Mouse (Mus musculus) hindbrain, postnatal 0 days (tissue): ENCODE measurements around the gene Kcnk13. TPM values are rescaled to one million over a fixed set of nuclear protein-coding genes. Genes with fewer than 3 reads are reported as not detected.

Experiments
- ATAC-seq: fragments of 200-750 bp; cut with Nextera tagmentation; 2 replicates; pipeline ENCODE4 v1.8.0; 2017; ENCODE audit warnings: mild to moderate bottlenecking, moderate TSS enrichment, moderate library complexity
- DNase-seq: peaks from one replicate; pipeline ENCODE4 v3.0.0-alpha.2; 2015; ENCODE audit warnings: low spot score
- H3K27ac ChIP-seq: fragments of 300-500 bp; sonication (generic); 2 replicates; pipeline ENCODE4 v1.5.1; 2014; ENCODE audit warnings: mild to moderate bottlenecking
- H3K27me3 ChIP-seq: fragments of 300-500 bp; sonication (generic); 2 replicates; pipeline ENCODE4 v1.6.1; 2014; ENCODE audit warnings: low read length, mixed read lengths; ENCODE audit not compliant: insufficient read depth
- H3K36me3 ChIP-seq: fragments of 300-500 bp; sonication (generic); 2 replicates; pipeline ENCODE4 v1.6.1; 2014; ENCODE audit warnings: low read length, mixed read lengths; ENCODE audit not compliant: insufficient read depth
- H3K4me1 ChIP-seq: fragments of 300-500 bp; sonication (generic); 2 replicates; pipeline ENCODE4 v1.6.1; 2014; ENCODE audit warnings: antibody characterized with exemption, low read length, mixed read lengths; ENCODE audit not compliant: insufficient read depth
- H3K4me2 ChIP-seq: fragments of 300-500 bp; sonication (generic); 2 replicates; pipeline ENCODE4 v1.6.1; 2014; ENCODE audit warnings: low read depth, mild to moderate bottlenecking, low read length, moderate library complexity, mixed read lengths
- H3K4me3 ChIP-seq: fragments of 300-500 bp; sonication (generic); 2 replicates; pipeline ENCODE4 v1.5.1; 2014; ENCODE audit warnings: low read length
- H3K9ac ChIP-seq: fragments of 300-500 bp; sonication (generic); replicated peaks from 2 replicates; pipeline ENCODE4 v1.6.1; 2014; ENCODE audit warnings: mild to moderate bottlenecking, low read length, moderate library complexity, mixed read lengths
- H3K9me3 ChIP-seq: fragments of 300-500 bp; sonication (generic); 2 replicates; pipeline ENCODE4 v1.6.1; 2016; ENCODE audit warnings: low read length, mixed read lengths
- CTCF ChIP-seq: IDR thresholded peaks from 2 replicates; pipeline ENCODE4 v1.5.1; 2016; ENCODE audit warnings: antibody characterized with exemption, control low read depth, low read depth
- WGBS: fragments of 180-500 bp; shearing (Covaris S2); extraction: QIAGEN DNeasy Blood & Tissue Kit; methylation state at CpG from one replicate; pipeline ENCODE4 v1.1.7; 2014; 5-methylcytosine and 5-hydroxymethylcytosine counted together
- polyA plus RNA-seq: library from polyadenylated mRNA; unstranded; fragments of >200 nt; fragmentation: Nextera tagmentation; extraction: Ambion mirVana; gene quantifications from 2 replicates; pipeline ENCODE4 v1.2.1, GENCODE M21; 2015
- total RNA-seq: library from RNA; depleted of rRNA; stranded (reverse); fragments of >200 nt; gene quantifications from 2 replicates; pipeline ENCODE4 v1.2.3, GENCODE M21; 2014

Kcnk13 gene
- total and polyA plus RNA-seq, 2 experiments from 2014 or later, result 1.8 to 1.9 TPM

- Histone ChIP-seq H3K9ac (no peak overlapping the region), H3K27me3 (no peaks in the 10 kb centered on the region), H3K27ac (no peak overlapping the region), H3K4me1 (peaks cover 7% of the 10 kb centered on the region), H3K4me3 (no peak overlapping the region), H3K36me3 (no peaks in the 10 kb centered on the region), H3K9me3 (no peaks in the 10 kb centered on the region), H3K4me2 (no peak overlapping the region)
- WGBS, result 90% methylated on average over 7 of the region's 7 CpGs
- TF ChIP-seq CTCF, result no peak
- DNase-seq (no peak), ATAC-seq (no peak)
These were observed 36.0 kb upstream of the Kcnk13 start for GRCm38 (mm10) chr12:99928311-99928710.

- Histone ChIP-seq H3K9ac (no peak overlapping the region), H3K9me3 (no peaks in the 10 kb centered on the region), H3K27ac (no peak overlapping the region), H3K27me3 (no peaks in the 10 kb centered on the region), H3K4me3 (no peak overlapping the region), H3K36me3 (no peaks in the 10 kb centered on the region), H3K4me1 (peaks cover under 1% of the 10 kb centered on the region; the same call in 1 of the 2 replicates), H3K4me2 (no peak overlapping the region)
- ATAC-seq (no peak), DNase-seq (no peak)
- no peak for TF ChIP-seq CTCF
- 80% methylated on average over 1 of the region's 1 CpGs for WGBS
These were observed 35.1 kb upstream of the Kcnk13 start for GRCm38 (mm10) chr12:99929160-99929559.

- no peak for DNase-seq
- H3K27me3 ChIP-seq, result no peaks in the 10 kb centered on the region
- H3K27ac ChIP-seq, result no peak overlapping the region
- TF ChIP-seq CTCF, result no peak
- H3K9ac ChIP-seq, result no peak overlapping the region
- no peak for ATAC-seq
- H3K4me1 ChIP-seq, result no peaks in the 10 kb centered on the region
- H3K4me3 ChIP-seq, result no peak overlapping the region
- 92% methylated on average over 4 of the region's 4 CpGs for WGBS
- peaks cover 11% of the 10 kb centered on the region for H3K36me3 ChIP-seq
- no peak overlapping the region for H3K4me2 ChIP-seq
- H3K9me3 ChIP-seq, result no peaks in the 10 kb centered on the region
These were observed 32.1 kb upstream of the Kcnk13 start for GRCm38 (mm10) chr12:99932245-99932644.

DNA sequence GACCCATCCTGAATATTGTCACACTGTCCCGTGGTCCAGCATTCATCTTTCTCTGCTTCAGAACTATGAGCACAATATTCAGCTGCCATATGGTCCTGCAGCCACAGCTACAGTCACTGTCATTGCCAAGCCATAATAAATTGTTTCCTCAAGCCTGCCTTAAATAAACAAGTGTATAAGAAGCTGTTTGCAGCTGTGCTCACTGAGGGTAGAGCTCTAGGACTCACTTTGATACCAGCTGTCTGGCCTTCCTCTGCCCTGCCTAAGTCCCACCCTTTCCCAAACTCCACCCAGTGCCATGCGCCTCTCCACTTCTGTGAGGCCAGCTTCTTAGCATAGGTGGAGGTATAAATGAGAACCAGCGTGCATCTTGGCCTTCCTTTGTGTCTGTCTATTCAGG lies 30.7 kb upstream of the Kcnk13 start:
- Histone ChIP-seq H3K4me2 (no peak overlapping the region), H3K9ac (no peak overlapping the region), H3K4me3 (no peak overlapping the region), H3K36me3 (peaks cover 11% of the 10 kb centered on the region), H3K27me3 (no peaks in the 10 kb centered on the region), H3K27ac (no peak overlapping the region), H3K9me3 (no peaks in the 10 kb centered on the region), H3K4me1 (no peaks in the 10 kb centered on the region)
- TF ChIP-seq CTCF, result no peak
- no peak for DNase-seq
- no peak for ATAC-seq
- WGBS, result 92% methylated on average over 3 of the region's 3 CpGs

DNA sequence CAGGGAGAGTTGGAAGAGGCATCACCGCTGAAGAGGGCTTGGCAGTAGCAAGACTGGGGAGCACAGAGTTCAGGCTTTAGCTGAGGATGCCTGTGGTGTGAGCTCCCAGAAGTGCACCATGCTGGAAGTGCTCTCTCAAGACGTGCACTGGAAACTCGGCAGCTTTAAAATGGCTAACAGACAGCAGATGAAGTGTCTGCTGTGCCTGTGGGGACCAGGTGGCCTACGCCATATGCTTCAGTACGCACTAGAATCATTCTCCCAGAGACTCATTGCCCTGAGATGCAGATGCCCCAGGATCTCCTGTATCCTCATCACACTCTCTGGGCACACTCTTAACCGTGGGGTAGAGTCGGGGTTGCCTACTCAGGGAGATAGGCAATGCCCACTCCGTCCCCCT lies 28.9 kb upstream of the Kcnk13 start:
- no peak for TF ChIP-seq CTCF
- DNase-seq, result no peak
- no peak overlapping the region for H3K9ac ChIP-seq
- H3K27me3 ChIP-seq, result no peaks in the 10 kb centered on the region
- H3K36me3 ChIP-seq, result peaks cover 11% of the 10 kb centered on the region
- H3K4me1 ChIP-seq, result no peaks in the 10 kb centered on the region
- no peak overlapping the region for H3K27ac ChIP-seq
- no peak overlapping the region for H3K4me2 ChIP-seq
- WGBS, result 79% methylated on average over 8 of the region's 8 CpGs
- no peak for ATAC-seq
- no peak overlapping the region for H3K4me3 ChIP-seq
- no peaks in the 10 kb centered on the region for H3K9me3 ChIP-seq

GRCm38 (mm10) chr12:99938476-99938875 lies 25.8 kb upstream of the Kcnk13 start:
- H3K9me3 ChIP-seq, result no peaks in the 10 kb centered on the region
- no peaks in the 10 kb centered on the region for H3K27me3 ChIP-seq
- H3K27ac ChIP-seq, result no peak overlapping the region
- DNase-seq, result no peak
- 77% methylated on average over 4 of the region's 4 CpGs for WGBS
- H3K9ac ChIP-seq, result no peak overlapping the region
- H3K4me1 ChIP-seq, result no peaks in the 10 kb centered on the region
- peaks cover 11% of the 10 kb centered on the region for H3K36me3 ChIP-seq
- no peak for ATAC-seq
- TF ChIP-seq CTCF, result no peak
- no peak overlapping the region for H3K4me3 ChIP-seq
- H3K4me2 ChIP-seq, result no peak overlapping the region

DNA sequence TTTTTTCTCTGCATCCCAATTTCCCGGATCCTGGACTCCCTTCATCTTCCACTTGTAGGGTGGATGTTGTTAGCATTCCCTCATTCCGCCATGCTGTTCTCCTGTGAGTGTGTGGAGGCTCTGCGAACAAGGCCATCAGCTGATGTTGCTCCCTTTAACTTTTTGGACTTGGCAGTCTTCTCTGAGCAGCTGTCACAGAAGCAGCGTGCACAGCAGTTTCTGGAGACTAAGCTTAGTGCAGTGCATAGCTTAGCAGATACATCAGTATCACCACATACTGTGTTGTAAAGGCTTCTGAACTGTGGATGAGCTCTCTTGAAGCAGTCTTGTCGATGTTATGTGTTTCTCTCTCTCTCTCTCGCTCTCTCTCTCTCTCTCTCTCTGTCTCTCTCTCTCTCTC lies 25.1 kb upstream of the Kcnk13 start:
- H3K36me3 ChIP-seq, result peaks cover 11% of the 10 kb centered on the region
- no peak for ATAC-seq

More for the DNA sequence above, 25.1 kb upstream of the Kcnk13 start:
- WGBS, result 80% methylated on average over 6 of the region's 6 CpGs
- Histone ChIP-seq H3K4me2 (no peak overlapping the region), H3K4me1 (no peaks in the 10 kb centered on the region), H3K9ac (no peak overlapping the region), H3K9me3 (no peaks in the 10 kb centered on the region), H3K27ac (no peak overlapping the region), H3K4me3 (no peak overlapping the region), H3K27me3 (no peaks in the 10 kb centered on the region)
- DNase-seq, result no peak
- TF ChIP-seq CTCF, result no peak
